Mouse (Mus musculus): Measurements from ENCODE around the gene Sema3a.

DNA sequence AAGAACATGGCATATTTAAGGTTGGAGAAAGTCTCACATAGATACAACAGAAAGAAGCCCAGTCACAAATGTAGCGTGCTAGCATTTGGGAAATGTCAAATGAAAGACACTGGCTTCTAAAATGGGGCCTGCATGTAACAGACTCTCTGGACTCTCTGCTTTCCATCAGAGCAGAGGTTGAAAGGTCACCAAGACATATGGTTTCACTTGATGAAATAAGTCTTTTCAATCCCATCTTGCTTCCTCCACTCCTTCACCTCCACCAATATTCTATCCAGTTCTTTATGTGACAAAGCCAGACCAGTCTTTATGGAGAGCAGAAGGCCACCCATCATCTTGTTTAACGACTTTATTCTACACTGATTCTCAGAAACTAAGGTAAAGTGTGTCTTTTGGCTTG lies 363.5 kb downstream of the Sema3a start:
- TF ChIP-seq POLR2A (IDR thresholded peaks at IDR 0.05; ENCODE audit: low read depth, low read length) (no peak), CTCF (IDR thresholded peaks at IDR 0.05; ENCODE audit: extremely low read depth, insufficient read length, insufficient replicate concordance, low read depth, low read length) (no peak)
